Mouse (Mus musculus): ENCODE data around the gene Ccdc89. TPM values are rescaled to one million over a fixed set of nuclear protein-coding genes. Genes with fewer than 3 reads are reported as not detected.

Ccdc89 gene
- under 1 TPM; 0.83 to 0.97 TPM for total RNA-seq (2021)
- long read RNA-seq, experiment 1: 0 reads
- long read RNA-seq, experiment 2: 0 reads

DNA sequence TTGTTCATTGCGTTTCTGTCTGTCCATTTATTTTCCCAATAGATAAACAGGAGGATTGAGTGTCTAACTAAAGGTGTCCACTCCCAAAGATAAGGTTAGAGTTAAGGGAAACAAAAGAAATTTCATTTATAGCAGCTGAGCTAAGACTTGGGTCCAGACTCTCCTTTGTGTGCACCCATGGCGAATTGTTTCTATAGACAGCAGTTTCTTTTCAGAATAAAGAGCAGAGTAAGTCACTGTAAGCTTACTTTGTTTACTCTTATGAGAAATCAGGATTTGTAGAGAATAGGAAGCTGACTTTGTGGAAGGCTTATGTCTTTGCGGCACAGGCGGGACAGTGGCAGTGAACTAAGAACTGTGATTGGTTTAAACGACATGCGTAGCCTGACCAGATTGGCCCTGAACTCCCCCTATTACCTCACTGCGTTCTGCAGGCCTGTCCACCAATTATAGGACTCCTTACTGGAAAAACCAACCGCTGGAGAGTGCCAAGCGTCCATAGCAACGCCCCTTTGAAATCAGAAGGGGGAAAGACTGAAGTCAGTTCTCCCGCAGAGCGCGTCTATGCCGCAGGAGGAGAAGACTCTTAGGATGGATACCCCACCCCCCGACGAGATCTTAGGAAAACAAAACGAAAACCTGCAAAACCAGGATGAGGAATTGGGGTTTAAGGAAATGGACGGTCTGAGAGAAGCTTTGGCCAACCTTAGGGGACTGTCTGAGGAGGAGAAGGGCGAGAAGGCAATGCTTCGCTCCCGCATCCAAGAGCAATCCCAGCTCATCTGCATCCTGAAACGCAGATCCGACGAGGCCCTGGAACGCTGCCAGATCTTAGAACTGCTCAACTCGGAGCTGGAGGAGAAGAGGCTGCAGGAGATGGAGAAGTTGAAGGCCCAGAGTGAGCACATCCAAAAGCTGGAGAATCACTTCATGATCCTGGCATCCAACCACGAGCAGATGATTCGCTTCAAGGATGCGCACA is at the start of gene Ccdc89:
Gene Ccdc89 (plus strand): TSS at position 558 of the 982 bp plus-strand sequence.
- DNase-seq (ENCODE audit: low spot score in 2 of 2): peak; percentile 67 to 88

DNA sequence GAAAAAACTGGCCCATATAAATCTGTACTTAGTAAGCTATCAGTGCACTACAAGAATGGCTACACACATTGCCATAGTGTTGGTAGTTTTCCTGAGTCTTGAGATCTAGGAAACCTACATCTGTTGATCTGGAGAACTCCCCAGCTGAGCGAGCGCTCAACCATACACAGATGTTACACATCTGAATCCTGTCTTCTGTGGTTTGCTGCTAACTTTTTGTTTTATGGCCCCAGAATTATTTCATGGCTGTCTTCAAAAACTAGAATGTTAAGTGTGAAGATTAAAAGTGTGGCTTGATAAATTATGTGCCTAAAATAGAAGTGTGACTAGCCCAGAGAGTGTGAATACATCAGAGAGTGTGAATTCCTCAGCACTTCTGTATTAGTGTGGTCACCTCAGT is 42.0 kb upstream of the Ccdc89 start:
- no peak for DNase-seq (ENCODE audit: low spot score in 2 of 2)

DNA sequence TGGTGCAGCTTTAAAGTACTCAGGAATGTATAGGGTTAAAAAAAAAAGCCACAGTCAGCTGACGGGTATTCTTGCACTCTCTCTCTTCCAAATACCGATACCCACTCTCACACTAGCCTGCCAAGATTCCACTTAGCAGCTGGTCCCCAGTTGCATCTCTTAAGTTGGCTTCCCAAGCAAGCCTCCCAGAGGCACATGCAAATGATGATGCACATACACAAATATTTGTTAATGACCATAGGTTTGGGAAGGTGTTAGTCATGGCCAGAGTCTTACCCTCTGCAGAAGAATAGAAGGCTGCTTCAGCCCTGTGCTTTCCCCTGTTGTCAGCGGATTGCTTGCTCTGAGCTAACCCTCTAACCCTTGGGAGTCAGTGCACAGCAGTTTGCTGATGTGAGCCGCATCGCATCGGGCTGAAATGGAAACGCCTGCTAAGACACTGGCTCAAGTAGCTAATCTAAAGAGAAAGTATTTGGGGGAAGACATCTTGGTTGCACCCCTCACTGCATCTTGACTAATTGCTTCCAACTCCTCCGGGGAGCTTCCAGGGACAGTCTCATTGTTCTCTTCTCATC is 39.4 kb upstream of the Ccdc89 start:
- DNase-seq (ENCODE audit: low spot score in 2 of 2): peak; percentile 40 to 56

DNA sequence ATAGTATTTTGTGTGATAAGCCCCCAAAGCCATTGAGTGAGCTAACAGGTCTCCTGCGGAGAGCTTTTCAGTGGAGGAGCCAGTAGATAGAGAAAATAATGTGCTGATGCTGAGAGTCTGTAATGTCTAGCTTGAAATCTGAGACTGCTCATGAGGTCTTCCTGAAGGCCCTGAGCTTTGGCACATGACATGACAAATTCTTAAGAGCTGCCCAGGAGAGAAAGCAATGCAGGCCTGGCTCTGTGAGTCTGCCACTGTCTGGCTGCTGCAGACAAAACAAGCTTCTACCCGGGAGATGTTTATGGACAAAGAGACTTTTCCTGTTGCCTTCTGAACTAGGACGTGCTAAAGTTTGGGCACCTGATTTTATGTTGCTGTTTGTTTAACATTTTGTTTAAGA is 36.6 kb upstream of the Ccdc89 start:
- no peak for DNase-seq (ENCODE audit: low spot score in 2 of 2)

DNA sequence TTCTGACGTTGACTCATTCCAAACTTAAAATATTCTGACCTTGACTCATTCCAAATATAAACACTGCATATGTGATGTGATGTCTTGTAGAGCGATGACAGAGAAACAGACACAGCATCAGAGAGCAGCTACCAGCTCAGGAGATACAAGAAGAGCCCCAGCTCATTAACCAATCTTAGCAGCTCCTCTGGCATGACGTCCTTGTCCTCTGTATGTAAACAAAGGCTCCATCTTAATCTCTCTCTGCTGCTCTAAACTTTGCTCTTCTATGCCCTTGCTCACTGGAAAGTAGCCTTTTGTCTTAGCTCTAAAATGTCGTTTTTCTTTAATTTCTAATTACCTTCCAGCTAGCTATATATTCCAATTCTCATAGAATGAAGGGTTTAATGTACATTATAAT is 31.3 kb upstream of the Ccdc89 start:
- DNase-seq (ENCODE audit: low spot score in 2 of 2): no peak

DNA sequence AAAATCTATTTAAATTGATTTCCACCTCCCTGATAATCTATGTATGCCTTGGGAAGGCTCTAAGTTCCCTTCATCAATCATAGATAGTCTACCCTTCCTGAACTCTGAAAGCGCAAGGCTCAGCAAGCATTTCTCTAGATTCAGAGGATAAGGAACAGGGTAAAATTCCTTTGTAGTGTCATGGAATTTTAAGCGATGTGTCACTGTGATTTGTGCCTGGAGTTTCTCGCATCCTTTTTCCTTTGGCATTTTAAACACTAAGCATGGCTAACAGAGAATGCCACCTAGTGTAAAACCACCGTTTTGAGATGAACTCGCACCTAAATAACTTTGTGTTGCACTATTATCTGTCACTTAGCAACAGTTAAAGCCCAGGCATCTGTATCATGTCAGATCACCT is 30.4 kb upstream of the Ccdc89 start:
- no peak for DNase-seq (ENCODE audit: low spot score in 2 of 2)

DNA sequence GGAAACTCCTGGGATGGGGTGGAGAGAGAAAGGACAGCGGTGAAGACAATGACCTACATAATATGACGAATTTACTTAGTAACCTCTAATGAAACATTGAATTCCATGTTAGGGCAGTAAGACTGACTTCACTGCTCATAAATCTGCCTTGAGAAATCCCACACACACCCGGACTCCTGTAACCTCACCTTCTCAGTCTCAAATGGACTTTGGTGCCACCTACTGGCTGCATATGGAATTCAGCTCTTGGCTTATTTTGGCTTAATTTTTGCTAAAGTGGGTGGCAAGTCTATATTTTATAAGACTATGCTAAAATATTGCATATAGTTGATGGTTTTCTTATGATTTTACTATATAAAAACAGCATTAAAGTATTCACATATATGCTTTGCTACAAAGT is 16.4 kb upstream of the Ccdc89 start:
- peak; percentile 41 to 55 for DNase-seq (ENCODE audit: low spot score in 2 of 2)

DNA sequence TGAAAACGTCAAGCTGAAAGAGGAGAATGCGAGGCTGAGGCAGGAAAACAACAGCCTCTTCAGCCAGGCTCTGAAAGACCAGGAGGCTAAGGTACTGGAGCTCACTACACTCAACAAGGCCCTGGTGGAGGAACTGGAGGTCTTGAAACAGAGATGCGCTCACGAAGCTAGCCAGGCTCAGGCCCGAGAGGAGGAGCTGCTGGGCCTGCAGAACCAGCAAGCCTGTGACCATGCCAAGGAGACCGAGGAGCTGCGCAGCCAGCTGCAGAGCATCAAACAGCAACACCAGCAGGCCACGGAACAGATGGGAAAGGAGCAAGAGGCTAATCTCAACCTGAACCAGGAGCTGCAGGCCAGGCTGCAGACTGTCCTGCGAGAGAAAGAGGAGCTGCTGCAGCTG is 629 bp downstream of the Ccdc89 start:
- DNase-seq (ENCODE audit: low spot score in 2 of 2): no peak

DNA sequence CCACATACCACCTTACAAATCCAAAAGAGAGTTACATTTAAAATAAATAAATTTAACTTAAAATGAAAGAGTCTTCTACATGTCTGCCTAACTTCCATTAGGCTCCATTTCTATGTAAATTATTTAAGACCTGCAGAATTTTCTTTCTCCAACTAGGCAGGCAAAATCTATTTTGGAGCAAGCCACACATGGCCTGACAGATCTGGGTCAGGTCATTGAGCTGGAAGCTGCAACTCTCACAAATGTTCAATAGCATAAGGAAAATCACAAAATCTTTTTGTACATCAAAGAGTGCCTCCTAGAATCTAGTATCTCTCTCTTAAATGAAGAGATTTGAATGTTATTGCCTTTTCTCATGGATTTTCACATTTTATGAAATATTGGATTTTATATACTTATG is 5.8 kb downstream of the Ccdc89 start:
- DNase-seq (ENCODE audit: low spot score in 2 of 2): no peak

DNA sequence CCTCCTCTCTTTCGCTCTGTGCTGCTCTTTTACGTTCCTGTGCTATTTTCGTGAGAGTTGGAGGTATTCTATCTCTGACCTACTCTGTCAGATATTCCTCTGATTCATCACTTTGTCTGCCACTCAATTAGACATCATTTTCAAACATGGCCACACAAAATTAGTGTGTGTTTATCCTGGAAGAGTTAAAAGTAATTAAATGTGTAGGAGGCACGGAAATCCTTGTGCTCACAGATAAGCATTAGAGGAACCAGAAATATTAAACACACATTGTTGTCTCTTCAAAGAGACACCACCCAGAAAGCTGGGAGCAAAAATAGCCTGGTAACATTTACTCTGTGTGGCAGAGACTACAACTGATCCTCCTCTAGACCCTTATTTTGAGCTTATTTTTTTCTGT is 13.7 kb downstream of the Ccdc89 start:
- no peak for DNase-seq (ENCODE audit: low spot score in 2 of 2)

DNA sequence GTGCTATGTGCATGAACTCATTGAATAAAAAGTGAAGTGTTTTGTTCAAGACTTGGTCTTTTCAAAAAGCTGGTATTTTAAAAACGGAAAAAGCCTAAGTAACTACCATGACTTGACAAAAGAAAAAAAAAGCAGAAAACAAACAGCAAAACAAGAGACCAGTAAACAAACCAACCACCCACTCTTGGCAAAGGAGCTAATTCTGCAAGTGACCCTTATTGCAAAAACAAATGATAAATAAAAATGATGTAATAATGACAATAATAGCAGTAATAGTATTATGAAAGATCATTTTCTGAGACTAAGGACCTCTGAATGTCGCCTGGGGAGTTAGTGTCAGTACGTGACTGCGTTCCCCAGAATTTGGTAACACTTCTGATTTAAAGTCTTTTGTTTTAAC is 15.7 kb downstream of the Ccdc89 start:
- DNase-seq (ENCODE audit: low spot score in 2 of 2): no peak

DNA sequence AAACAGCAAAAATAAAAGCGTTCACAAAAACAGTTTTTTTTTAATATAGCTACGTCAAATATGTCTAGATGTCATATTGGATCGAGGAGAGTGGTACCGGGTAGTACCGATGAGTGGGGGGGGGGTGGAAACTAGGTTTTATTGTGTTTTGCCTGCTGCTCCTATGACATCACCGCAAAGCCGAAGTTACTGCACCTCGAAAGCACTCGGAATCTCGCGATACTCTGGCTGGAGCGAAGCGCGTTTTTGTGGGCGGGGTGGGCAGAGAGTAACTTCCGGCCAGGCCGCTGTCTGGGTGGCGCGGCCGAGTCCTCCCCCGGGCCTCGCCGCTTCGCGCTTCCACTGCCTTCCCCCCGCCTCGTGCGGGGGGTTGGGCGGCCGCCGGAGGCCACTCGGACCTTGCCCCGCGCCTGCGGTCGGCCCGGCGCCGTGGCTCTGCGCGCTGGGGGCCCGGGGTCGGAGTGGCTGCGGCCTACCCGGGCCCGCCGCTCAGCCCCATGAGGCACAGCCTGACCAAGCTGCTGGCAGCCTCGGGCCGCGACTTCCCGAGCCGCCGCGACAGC is 16.2 kb downstream of the Ccdc89 start, which contains the start of gene Crebzf:
Gene Crebzf (plus strand): TSS at position 212 of the 563 bp plus-strand sequence.
- peak; percentile 94 to 97 for DNase-seq (ENCODE audit: low spot score in 2 of 2)

DNA sequence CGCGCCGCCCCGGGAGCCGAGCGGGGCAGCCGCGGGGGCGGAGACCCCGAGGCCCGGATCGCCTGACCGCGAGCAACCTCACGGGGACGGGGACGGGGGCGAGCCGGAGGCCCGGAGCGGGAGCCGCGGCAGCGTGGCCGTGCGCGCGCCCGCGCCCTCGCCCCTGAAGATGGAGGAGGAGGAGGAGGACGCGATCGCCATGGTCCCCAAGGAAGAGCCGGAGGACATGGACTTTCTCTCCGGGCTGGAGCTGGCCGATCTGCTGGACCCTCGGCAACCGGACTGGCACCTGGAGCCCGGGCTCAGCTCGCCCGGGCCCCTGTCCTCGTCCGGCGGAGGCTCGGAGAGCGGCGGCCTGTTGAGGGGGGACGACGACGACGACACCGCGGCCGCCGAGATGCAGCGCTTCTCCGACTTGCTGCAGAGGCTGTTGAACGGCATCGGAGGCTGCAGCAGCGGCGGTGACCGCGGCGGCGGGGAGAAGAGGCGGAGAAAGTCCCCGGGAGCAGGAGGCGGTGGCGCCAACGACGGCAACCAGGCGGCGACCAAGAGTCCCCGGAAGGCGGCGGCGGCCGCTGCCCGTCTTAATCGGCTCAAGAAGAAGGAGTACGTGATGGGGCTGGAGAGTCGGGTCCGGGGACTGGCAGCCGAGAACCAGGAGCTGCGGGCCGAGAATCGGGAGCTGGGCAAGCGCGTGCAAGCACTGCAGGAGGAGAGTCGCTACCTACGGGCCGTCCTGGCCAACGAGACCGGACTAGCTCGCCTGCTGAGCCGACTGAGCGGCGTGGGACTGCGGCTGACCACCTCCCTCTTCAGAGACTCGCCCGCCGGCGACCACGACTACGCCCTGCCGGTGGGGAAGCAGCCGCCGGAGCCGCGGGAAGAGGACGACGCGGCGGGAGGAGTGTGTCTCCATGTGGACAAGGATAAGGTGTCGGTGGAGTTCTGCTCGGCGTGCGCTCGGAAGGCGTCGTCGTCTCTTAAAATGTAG is 17.0 kb downstream of the Ccdc89 start:
- peak; percentile 61 to 71 for DNase-seq (ENCODE audit: low spot score in 2 of 2)

DNA sequence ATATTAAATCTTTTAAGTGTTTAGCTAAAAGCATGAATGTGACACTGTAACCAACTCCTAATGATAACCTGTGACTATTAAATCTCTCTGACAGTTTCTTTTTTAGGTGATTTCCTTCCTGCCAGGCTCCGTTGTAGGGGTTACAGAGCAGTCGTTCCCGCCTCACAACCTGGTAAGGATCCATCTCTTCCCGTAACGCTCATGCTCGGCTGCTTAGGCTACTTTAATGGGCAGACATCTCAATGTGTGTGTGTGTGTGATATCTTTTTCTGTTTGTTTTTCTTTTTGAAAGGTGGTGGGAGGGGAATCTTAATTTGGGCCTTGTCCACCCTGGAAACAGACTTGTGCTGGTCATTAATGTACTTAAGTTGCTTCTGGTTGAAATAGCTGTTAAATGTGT is 17.8 kb downstream of the Ccdc89 start:
- DNase-seq (ENCODE audit: low spot score in 2 of 2): no peak

DNA sequence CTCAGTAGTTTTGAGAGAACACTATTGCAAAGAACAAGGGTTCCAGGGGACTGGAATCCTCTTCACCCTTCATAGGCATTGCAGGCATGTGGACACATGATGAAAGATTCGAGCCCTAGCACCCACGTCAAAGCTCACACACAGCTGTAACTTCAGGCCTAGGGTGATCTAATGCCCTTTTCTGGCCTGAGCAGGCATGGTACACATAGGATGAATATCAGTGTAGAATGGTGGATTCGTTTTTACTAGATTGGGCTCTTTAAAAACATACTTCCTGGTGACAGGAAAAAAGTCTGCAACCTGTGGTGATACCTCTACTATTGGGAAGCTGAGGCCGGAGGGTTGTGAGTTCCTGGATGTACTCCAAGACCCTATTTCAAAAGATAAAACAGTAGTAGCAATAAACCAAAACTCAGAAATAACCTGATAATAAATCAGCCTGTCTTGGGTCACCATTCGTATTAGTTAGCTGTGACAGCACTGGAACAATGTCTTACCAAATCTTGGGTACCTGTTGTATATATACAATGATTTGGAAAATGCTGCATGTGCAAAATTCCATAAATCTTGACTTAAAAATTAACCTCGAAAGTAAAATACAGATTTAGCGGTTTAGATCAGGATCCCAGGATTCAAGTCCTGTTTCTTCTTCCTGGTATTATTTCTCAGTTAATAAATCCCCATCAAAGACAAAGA is 29.9 kb downstream of the Ccdc89 start:
- no peak for DNase-seq (ENCODE audit: low spot score in 2 of 2)

DNA sequence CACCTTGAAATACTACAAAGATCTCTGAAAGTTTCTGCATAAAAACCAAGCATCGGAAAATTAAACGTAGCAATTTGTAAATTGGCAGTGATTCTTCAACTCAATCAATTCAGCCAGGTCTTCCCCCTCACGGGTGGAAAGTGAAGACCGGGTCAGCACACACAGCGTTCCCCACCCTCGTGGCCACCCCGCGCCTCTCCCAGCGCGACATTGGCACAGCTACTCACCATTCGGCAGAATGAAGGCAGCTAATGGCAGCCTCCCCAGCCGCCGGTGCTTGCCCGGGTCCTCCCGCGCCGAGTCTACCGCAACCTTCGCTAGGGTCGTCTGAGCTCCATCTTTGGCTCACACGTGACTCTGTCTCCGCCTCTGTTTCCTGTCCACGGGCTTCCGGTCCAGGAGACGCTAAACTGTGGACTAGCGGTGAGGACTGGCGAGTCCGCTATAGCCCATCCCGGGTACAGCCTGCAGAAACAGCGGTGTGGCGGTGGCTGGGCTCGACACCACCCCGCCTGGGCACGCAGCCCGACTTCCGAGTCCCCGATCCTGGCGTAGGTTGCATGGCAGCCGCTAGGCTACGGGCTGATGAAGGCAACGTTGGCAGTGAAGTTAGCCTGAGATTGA is 30.6 kb downstream of the Ccdc89 start, which contains the start of gene Tmem126a:
Gene Tmem126a (minus strand): TSS at position 385 of the 624 bp plus-strand sequence.
- DNase-seq (ENCODE audit: low spot score in 2 of 2): peak; percentile 81 to 89

DNA sequence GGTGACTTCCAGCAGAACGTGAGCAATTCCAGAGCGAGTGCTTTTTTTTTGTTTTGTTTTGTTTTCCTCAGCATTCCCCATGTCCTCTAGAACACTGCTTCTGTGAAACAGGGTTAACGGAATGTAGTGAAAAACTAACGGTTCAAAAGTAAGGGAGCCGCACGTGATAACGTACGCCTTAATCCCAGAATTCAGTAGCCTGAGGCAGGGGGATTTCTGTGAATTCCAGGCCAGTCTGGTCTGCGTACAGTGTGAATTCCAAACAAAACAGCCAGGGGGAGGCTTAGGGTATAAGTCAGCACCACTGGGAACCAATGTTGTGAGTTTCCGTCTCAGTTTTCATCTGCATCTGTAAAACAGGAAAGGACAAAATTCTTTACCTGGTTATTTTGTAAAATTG is 31.1 kb downstream of the Ccdc89 start:
- DNase-seq (ENCODE audit: low spot score in 2 of 2): no peak

DNA sequence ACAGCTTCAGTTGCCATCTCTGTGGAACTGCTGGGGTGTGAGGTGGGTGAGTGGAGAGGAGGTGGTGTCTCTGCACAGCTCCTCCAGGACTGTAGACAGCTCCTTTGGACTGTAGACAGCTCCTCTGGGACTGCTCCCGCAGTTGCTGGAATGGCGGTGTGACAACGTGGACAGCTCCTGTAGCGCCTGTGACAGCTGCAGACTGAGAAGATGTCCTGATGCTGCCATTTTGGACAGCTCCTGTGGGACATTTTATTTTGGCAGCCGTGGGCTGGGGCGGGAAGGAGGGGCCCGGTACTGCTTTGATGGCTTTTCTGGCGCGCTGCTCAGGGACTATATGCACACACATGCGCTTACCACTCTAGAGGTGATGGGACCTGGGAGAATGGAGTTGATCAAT is 34.0 kb downstream of the Ccdc89 start:
- no peak for DNase-seq (ENCODE audit: low spot score in 2 of 2)

DNA sequence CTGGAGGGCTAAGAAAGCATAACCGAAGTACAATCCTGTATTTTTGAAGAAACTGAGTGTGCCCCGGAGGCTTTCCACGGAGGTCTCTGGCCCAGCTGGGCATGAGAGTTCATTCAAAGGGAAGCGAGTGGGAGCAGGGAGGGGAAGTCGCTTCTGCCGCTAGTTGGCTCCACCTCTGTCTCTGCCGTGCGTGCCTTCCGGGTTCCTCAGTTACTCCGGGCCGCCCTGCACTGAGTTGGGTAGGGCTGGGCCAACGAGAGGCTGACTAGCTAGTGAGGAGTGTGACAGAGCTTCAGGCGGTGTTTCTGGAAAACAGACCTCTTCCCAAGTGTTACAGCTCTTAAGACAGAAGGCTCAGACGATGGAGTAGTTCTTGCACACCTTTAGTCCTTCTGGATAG is 34.6 kb downstream of the Ccdc89 start:
- DNase-seq (ENCODE audit: low spot score in 2 of 2): no peak

DNA sequence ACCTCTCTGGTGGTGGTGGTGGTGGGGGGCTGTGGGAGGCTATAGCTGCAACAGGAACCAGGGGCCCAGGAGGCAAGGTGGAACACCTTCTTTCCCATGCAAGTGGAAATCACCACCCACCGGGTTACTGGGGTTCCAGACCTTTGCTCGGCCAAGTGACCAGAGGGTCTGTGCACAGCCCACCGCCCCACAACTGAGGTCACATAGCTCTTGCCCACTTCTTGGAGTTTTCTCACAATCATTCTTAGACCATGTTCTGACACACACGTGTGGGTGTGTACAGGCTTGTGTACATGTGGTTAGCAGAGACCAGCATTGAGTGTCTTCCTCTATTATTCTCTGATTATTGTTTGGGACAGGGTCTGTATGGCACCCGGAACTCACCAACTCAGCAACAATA is 35.1 kb downstream of the Ccdc89 start:
- DNase-seq (ENCODE audit: low spot score in 2 of 2): no peak
